Mouse (Mus musculus): ENCODE measurements around the gene Pinlyp.

- TF ChIP-seq CTCF (IDR thresholded peaks at IDR 0.05) (no peak), POLR2A (IDR thresholded peaks at IDR 0.05; ENCODE audit: insufficient read depth, low read depth, low read length) (no peak), EP300 (IDR thresholded peaks at IDR 0.05; ENCODE audit: insufficient read depth, low read depth, low read length) (no peak)
Measured at GRCm38 (mm10) chr7:24528861-24529260, 17.1 kb downstream of the Pinlyp start.

Measured in heart, adult 2 months (tissue).